Mouse (Mus musculus): ENCODE measurements around the gene Ston1. TPM values are rescaled to one million over a fixed set of nuclear protein-coding genes. Genes with fewer than 3 reads are reported as not detected.
A peak's percentile ranks its signal among the peaks of the same experiment; 100 is the strongest.

The Ston1 gene
- polyA plus RNA-seq, 1 experiment, result 16.6 TPM

- Histone ChIP-seq H3K4me2 (ENCODE audit: low read depth) (no peak overlapping the region), H3K36me3 (ENCODE audit: control insufficient read depth, insufficient read depth) (no peaks in the 10 kb centered on the region), H3K4me3 (no peak overlapping the region), H3ac (ENCODE audit: control insufficient read depth, insufficient read length) (no peak overlapping the region), H3K79me2 (ENCODE audit: control insufficient read depth, insufficient read depth) (no peaks in the 10 kb centered on the region), H3K27me3 (ENCODE audit: control insufficient read depth, insufficient read depth, insufficient read length) (no peaks in the 10 kb centered on the region)
- TF ChIP-seq TCF3 (IDR thresholded peaks at IDR 0.05; ENCODE audit: insufficient read length, low read depth) (no peak), CEBPB (IDR thresholded peaks at IDR 0.05; ENCODE audit: insufficient read depth, poor library complexity, severe bottlenecking) (no peak), E2F4 (IDR thresholded peaks at IDR 0.05; ENCODE audit: insufficient read depth) (no peak), USF1 (IDR thresholded peaks at IDR 0.05; ENCODE audit: low read depth) (no peak), SRF (IDR thresholded peaks at IDR 0.05; ENCODE audit: control insufficient read depth, insufficient read length, low read depth) (no peak), POLR2A (IDR thresholded peaks at IDR 0.05; ENCODE audit: insufficient read length, low read depth) (no peak), POLR2AphosphoS2 (IDR thresholded peaks at IDR 0.05; ENCODE audit: insufficient read length, low read depth) (no peak), MAX (IDR thresholded peaks at IDR 0.05; ENCODE audit: low read depth) (no peak), MYOD1 (IDR thresholded peaks at IDR 0.05; ENCODE audit: control insufficient read depth in 1 of 3, insufficient read length in 2 of 3, low read depth in 2 of 3) (no peak), TCF12 (IDR thresholded peaks at IDR 0.05; ENCODE audit: insufficient read depth, poor library complexity, severe bottlenecking) (no peak), MYOG (IDR thresholded peaks at IDR 0.05; ENCODE audit: control insufficient read depth in 1 of 3, insufficient read depth in 1 of 3, insufficient read length in 2 of 3, low read depth in 2 of 3) (no peak), REST (IDR thresholded peaks at IDR 0.05; ENCODE audit: insufficient read depth, insufficient read length) (no peak)
Measured at GRCm38 (mm10) chr17:88652010-88652409, 54.5 kb downstream of the Ston1 start.

- no peak overlapping the region for H3K4me3 ChIP-seq
- H3K79me2 ChIP-seq (ENCODE audit: control insufficient read depth, insufficient read depth), result no peaks in the 10 kb centered on the region
- H3K4me2 ChIP-seq (ENCODE audit: low read depth), result no peak overlapping the region
Measured at GRCm38 (mm10) chr17:88652702-88653374, 55.4 kb downstream of the Ston1 start.

GRCm38 (mm10) chr17:88653375-88653769 is 55.9 kb downstream of the Ston1 start:
- TF ChIP-seq TCF3 (IDR thresholded peaks at IDR 0.05; ENCODE audit: insufficient read length, low read depth) (no peak), CEBPB (IDR thresholded peaks at IDR 0.05; ENCODE audit: insufficient read depth, poor library complexity, severe bottlenecking) (no peak), E2F4 (IDR thresholded peaks at IDR 0.05; ENCODE audit: insufficient read depth) (no peak), TCF12 (IDR thresholded peaks at IDR 0.05; ENCODE audit: insufficient read depth, poor library complexity, severe bottlenecking) (no peak), POLR2AphosphoS2 (IDR thresholded peaks at IDR 0.05; ENCODE audit: insufficient read length, low read depth) (no peak), MYOD1 (IDR thresholded peaks at IDR 0.05; ENCODE audit: control insufficient read depth in 1 of 3, insufficient read length in 2 of 3, low read depth in 2 of 3) (no peak)
- Histone ChIP-seq H3ac (ENCODE audit: control insufficient read depth, insufficient read length) (no peak overlapping the region), H3K4me3 (no peak overlapping the region), H3K4me2 (ENCODE audit: low read depth) (no peak overlapping the region), H3K79me2 (ENCODE audit: control insufficient read depth, insufficient read depth) (no peaks in the 10 kb centered on the region), H3K27me3 (ENCODE audit: control insufficient read depth, insufficient read depth, insufficient read length) (no peaks in the 10 kb centered on the region), H3K36me3 (ENCODE audit: control insufficient read depth, insufficient read depth) (no peaks in the 10 kb centered on the region)

More at GRCm38 (mm10) chr17:88652702-88653374, 55.4 kb downstream of the Ston1 start:
- no peak overlapping the region for H3ac ChIP-seq (ENCODE audit: control insufficient read depth, insufficient read length)
- TF ChIP-seq CEBPB (IDR thresholded peaks at IDR 0.05; ENCODE audit: insufficient read depth, poor library complexity, severe bottlenecking) (no peak), POLR2A (IDR thresholded peaks at IDR 0.05; ENCODE audit: insufficient read length, low read depth) (no peak), MYOG (IDR thresholded peaks at IDR 0.05; ENCODE audit: control insufficient read depth in 1 of 3, insufficient read depth in 1 of 3, insufficient read length in 2 of 3, low read depth in 2 of 3) (peak in 1 of 3 experiments; percentile 31), MYOD1 (IDR thresholded peaks at IDR 0.05; ENCODE audit: control insufficient read depth in 1 of 3, insufficient read length in 2 of 3, low read depth in 2 of 3) (peak in 1 of 3 experiments; percentile 30)
- no peaks in the 10 kb centered on the region for H3K27me3 ChIP-seq (ENCODE audit: control insufficient read depth, insufficient read depth, insufficient read length)
- H3K36me3 ChIP-seq (ENCODE audit: control insufficient read depth, insufficient read depth), result no peaks in the 10 kb centered on the region

GRCm38 (mm10) chr17:88658510-88658909 is 61.0 kb downstream of the Ston1 start:
- H3K36me3 ChIP-seq (ENCODE audit: control insufficient read depth, insufficient read depth), result no peaks in the 10 kb centered on the region
- no peak overlapping the region for H3ac ChIP-seq (ENCODE audit: control insufficient read depth, insufficient read length)
- H3K27me3 ChIP-seq (ENCODE audit: control insufficient read depth, insufficient read depth, insufficient read length), result no peaks in the 10 kb centered on the region
- H3K79me2 ChIP-seq (ENCODE audit: control insufficient read depth, insufficient read depth), result no peaks in the 10 kb centered on the region
- H3K4me2 ChIP-seq (ENCODE audit: low read depth), result no peak overlapping the region
- no peak overlapping the region for H3K4me3 ChIP-seq
- TF ChIP-seq E2F4 (IDR thresholded peaks at IDR 0.05; ENCODE audit: insufficient read depth) (no peak), REST (IDR thresholded peaks at IDR 0.05; ENCODE audit: insufficient read depth, insufficient read length) (no peak), MYOG (IDR thresholded peaks at IDR 0.05; ENCODE audit: control insufficient read depth in 1 of 3, insufficient read depth in 1 of 3, insufficient read length in 2 of 3, low read depth in 2 of 3) (no peak)

GRCm38 (mm10) chr17:88666076-88666475 is 68.6 kb downstream of the Ston1 start:
- Histone ChIP-seq H3K4me3 (no peak overlapping the region), H3K36me3 (ENCODE audit: control insufficient read depth, insufficient read depth) (no peaks in the 10 kb centered on the region), H3K27me3 (ENCODE audit: control insufficient read depth, insufficient read depth, insufficient read length) (no peaks in the 10 kb centered on the region), H3ac (ENCODE audit: control insufficient read depth, insufficient read length) (no peak overlapping the region), H3K79me2 (ENCODE audit: control insufficient read depth, insufficient read depth) (no peaks in the 10 kb centered on the region), H3K4me2 (ENCODE audit: low read depth) (no peak overlapping the region)
- no peak for TF ChIP-seq TCF12 (IDR thresholded peaks at IDR 0.05; ENCODE audit: insufficient read depth, poor library complexity, severe bottlenecking)
- no peak for TF ChIP-seq MYOG (IDR thresholded peaks at IDR 0.05; ENCODE audit: control insufficient read depth in 1 of 3, insufficient read depth in 1 of 3, insufficient read length in 2 of 3, low read depth in 2 of 3)
- no peak for TF ChIP-seq E2F4 (IDR thresholded peaks at IDR 0.05; ENCODE audit: insufficient read depth)
- no peak for TF ChIP-seq REST (IDR thresholded peaks at IDR 0.05; ENCODE audit: insufficient read depth, insufficient read length)
